Mouse (Mus musculus): ENCODE data around the gene Trim34b.
"Not testable (repeated sequence)": the region's sequence is repeated elsewhere in the genome, so short reads cannot be mapped to it uniquely, and the experiment has no call there.

The Trim34b gene

DNA sequence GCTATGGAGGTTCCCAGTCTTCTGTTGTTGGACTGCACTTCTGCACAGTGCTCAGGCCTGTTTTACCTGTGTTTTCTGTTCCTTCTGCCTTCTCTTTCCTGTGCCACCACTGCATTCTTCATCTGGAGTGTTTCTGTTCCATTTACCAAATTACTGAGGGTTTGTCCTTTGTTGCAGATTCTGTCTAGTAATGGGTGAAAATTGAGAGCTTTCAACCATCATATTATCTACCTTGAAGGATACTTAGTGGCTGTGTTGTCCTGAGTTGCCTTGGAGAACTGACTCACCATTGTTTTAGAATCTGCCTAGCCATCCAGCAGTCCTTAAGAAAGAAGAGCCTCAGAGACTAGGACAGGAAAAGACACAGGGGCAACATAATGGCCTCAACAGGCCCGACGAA is at the start of gene Trim34b:
TSS of gene Trim34b (plus strand) at position 301 of the 400 bp plus-strand sequence.
- not testable (repeated sequence) for DNase-seq

DNA sequence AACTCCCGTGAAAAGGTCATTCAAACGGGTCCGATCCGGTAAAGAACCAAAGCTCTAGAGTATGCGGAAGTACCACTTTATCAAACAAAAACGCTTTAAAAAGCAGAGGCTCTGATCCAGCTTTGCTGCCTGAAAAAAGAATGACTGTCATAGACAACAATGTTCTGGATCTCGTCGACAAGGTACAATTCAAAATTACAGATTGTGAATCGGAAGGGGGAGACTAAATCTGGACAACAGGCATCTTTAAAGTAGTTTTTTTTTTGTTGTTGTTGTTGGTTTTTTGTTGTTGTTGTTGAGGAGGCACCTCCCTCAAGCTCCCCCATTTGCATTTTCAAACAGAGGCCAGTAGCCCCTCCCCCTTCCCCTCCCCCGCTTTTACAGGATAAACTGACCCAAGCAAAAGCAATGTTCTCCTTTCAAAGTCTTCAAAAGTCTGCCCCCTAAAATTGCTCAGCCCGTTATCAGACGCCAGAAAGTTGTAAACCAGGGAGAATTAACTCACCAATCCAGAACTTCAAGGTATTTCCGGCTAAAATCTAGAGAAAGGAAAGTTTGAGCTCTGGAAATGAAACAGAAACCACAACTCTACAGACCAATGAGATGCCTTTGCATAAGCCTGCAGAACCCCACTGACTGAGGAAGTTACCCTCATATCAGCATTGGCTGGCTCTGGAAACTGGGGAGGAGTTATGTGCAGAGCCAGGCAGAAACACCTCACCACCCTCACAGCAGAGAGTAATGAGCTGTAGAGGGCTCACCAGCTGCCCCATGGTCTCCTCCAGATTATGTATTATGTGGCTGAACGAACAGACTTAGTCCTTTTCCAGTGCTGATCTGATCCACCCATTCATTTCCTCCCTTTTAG is 41.5 kb upstream of the Trim34b start, which contains the start of gene Trim5:
TSS of gene Trim5 (minus strand) at position 519 of the 868 bp plus-strand sequence.
- peak; percentile 8 for DNase-seq

DNA sequence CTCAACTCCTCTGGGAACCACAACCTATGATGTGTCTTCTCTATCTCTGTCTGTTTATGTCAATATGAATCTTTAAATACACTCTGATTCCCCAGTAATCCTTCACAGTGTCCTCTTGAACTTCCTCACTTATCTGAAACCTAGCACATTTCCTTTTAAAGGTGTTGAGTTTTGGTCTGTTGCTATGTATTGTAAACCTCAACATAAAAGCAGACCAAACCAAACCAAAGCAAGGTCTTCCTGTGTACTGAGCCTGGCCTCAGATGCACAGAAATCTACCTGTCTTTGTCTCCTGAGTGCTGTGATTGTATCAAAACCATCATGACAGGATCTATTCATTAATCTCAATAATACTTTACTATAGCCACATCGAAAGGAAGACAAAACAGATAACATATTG is 38.6 kb upstream of the Trim34b start:
- DNase-seq, result no peak

DNA sequence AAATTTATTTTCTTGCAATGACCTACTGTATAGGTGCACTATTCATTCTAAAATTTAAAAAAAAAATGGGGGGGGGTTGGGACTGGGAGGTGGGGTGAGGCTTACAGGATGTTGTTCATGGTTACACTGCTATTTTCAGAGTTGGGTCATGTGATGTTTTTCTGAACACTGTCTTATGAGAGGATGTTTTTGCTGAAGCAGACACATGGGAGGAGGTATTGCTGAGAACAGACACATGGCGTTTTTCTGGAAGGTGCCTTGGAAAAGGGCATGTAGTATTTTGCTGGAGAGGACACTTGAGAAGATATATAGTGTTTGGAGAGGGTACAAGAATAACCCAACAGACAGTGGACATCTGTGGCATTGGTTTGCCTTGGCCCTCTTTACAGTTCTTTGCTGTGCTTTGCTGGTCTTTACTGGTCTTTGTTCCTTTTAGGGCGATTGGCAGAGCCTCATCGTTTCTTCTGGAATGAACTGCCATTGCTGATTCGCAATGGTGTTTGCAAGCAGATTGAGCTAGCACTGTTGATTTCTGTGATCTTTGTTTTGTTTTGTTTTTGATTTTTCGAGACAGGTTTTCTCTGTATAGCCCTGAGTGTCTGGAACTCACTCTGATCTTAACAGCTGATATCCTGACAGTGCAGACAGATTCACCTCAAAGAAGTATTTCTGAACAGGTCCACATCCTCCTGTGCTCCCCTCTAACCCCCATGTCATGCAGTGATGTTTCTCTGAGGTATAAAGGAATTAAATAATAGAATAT is 37.5 kb upstream of the Trim34b start:
- DNase-seq, result no peak

DNA sequence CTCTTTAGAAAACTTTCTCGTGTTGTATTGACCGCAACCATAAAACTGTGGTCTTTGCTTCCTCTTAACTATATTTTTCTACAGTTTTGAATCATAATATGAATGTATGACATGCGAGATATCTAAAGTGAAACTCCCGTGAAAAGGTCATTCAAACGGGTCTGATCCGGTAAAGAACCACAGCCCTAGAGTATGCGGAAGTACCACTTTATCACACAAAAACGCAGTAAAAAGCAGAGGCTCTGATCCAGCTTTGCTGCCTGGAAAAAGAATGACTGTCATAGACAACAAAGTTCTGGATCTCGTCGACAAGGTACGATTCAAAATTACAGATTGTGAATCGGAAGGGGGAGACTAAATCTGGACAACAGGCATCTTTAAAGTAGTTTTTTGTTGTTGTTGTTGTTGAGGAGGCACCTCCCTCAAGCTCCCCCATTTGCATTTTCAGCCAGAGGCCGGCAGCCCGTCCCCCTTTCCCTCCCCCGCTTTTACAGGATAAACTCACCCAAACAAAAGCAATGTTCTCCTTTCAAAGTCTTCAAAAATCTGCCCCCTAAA is 14.4 kb upstream of the Trim34b start:
- DNase-seq, result peak; percentile 15

DNA sequence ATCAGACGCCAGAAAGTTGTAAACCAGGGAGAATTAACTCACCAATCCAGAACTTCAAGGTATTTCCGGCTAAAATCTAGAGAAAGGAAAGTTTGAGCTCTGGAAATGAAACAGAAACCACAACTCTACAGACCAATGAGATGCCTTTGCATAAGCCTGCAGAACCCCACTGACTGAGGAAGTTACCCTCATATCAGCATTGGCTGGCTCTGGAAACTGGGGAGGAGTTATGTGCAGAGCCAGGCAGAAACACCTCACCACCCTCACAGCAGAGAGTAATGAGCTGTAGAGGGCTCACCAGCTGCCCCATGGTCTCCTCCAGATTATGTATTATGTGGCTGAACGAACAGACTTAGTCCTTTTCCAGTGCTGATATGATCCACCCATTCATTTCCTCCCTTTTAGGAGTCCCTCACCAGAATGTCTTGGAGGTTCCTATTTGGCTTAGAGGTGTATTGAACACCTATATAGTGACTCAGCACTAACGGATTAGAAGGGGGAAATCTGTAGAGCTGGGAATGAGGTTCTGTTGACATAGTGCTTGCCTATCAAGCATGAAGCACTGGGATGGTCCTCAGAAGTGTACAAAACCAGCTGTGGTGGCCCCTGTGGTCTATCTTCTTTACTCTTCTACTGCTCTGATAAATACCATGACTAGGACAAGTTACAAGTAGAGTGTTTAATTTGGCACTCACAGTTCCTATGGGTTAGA is 13.7 kb upstream of the Trim34b start, which contains the start of gene Trim12a:
TSS of gene Trim12a (minus strand) at position 98 of the 712 bp plus-strand sequence.
- DNase-seq, result not testable (repeated sequence)

DNA sequence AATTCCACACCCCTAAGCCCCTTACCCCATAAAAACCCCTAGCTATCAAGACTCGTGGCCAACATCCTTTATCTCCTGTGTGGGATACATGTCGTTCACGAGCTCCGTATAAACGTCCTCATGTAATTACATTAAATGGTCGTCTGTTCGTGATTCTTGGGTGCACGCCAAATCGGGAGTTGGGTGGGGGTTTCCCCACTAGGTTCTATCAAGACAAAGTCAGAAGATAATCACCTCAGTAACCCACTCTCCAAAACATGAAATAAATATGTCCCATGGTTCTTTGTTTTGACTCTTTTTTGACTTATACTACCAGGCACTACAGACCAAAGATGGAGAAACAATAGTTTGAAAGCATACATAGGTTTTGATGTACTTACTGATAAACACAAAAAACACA is 7.2 kb upstream of the Trim34b start:
- DNase-seq, result no peak

DNA sequence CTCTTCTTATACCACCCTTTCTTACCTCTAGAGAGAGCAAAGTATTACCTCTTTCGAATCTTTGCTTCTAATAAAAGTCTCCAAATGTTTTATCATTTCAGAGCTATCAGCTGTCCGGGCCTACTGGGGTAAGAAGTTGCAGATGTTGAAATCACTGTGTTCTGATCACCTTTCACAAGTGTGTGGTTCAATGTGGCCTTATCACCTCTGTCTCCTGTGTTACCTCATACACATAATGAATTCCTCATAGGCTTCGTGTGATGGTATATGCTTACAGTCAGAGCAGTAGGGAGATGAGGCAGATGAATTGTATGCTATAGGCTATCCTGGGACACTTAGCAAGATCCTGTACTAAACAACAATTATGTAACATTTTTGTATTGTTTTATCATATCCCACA is 6.3 kb downstream of the Trim34b start:
- DNase-seq, result not testable (repeated sequence)

DNA sequence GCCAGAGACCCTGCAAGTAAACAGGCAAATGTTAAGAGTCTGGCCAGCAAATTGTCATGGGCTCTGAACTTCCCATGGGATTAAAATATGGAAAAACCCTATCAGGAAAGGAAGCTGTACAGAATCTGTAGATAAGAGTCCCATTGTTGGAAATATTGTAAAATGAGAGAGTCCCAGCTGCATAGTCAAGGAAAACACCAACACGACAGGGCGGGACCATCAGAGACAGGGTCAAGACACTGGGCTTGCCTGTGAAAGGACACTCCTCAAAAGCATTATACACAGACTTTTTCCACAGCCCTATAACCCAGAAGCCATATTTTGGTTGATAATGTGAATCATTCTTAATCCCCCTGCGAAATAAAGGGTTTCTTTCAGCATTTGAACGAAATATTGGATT is 11.5 kb downstream of the Trim34b start:
- not testable (repeated sequence) for DNase-seq

DNA sequence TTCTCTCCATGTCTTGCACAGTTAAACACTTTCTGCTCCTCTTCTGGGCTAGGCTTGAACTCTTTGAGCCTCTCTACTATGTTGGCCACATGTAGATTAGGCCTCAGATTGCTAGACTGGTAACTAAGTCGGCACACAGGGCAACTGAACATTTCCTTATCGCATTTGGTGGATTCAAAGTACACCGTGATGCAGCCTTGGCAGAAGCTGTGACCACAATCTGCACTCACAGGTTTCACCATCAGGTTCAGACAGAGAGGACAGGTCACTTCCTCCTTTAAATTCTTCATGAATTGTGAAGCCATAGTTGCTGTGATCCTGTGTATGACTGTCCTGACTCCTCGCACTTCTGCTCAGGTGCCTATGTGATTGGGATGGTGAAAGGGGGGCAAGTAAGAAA is 18.8 kb downstream of the Trim34b start:
- DNase-seq, result not testable (repeated sequence)

DNA sequence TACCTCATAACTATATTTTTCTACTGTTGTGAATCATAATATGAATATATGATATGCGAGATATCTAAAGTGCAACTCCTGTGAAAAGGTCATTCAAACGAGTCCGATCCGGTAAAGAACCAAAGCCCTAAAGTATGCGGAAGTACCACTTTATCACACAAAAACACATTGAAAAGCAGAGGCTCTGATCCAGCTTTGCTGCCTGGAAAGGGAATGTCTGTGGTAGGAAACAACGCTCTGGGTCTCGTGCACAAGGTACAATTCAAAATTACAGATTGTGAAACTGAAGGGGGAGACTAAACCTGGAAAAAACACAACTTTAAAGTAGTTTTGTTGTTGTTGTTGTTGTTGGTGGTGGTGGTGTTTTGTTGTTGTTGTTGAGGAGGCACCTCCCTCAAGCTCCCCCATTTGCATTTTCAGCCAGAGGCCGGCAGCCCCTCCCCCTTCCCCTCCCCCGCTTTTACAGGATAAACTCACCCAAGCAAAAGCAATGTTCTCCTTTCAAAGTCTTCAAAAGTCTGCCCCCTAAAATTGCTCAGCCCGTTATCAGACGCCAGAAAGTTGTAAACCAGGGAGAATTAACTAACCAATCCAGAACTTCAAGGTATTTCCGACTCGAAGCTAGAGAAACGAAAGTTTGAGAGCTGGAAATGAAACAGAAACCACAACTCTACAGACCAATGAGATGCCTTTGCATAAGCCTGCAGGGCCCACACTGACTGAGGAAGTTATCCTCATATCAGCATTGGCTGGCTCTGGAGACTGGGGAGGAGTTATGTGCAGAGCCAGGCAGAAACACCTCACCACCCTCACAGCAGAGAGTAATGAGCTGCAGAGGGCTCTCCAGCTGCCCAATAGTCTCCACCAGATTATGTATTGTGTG is 23.7 kb downstream of the Trim34b start, which contains the start of gene Trim12c:
TSS of gene Trim12c (minus strand) at position 646 of the 883 bp plus-strand sequence.
- DNase-seq, result peak; percentile 83

DNA sequence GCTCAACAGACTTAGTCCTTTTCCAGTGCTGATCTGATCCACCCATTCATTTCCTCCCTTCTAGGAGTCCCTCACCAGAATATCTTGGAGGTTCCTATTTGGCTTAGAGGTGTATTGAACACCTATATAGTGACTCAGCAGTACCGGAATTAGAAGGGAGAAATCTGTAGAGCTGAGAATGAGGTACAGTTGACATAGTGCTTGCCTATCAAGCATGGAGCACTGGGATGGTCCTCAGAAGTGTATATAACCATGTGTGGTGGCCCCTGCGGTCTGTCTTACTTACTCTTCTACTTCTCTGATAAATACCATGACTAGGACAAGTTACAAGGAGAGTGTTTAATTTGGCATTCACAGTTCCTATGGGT is 24.3 kb downstream of the Trim34b start:
- DNase-seq, result no peak

DNA sequence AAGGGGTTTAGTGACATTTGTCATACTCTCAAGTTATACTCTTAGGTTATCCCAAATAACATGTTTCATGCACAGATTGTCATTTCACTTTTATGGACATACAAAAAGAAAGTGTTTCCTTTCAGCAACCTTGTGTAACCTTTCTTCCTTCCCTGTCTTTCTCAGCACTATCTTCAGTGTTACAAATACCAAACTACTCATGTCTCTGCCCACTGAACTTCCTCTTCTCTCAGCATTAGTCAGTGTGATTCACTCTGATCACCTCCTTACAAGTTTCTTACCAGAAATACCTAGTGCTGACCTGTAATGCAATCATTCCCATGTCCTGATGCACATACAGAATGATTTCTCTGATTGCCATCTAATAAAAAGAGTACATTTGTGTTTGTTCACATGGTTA is 37.1 kb downstream of the Trim34b start:
- DNase-seq, result no peak

DNA sequence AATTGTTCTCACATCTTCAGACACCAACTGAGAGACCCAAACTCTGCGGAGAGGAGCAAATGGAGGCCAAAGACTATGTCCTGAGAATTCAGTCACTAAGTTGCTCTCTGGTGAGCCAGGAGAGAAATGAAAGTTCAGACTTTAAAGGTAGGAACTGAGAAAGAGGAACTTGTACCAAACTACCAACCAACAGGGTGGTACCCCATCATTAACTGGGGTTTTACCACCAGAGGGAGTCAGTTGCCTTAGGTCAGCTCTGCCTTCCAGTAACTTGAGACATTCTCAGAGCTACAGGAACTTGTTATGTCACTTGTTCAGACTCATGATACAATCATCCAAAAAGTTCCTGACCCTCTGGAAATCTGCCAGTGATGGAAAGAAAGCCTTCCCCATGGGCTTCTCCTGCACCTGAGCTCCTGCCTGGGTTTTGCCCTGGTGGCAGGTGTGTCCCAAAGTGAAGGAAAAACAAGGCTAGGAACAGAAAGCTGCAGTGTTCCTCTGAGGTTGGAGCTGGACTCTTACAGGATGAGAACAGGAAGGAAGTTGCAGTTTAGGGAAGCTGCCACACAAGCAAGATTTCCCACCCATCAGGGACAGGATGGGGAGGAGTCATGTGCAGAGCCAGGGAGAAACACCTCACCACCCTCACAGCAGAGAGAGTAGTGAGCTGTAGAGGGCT is 40.6 kb downstream of the Trim34b start, which contains the start of gene Trim30b:
TSS of gene Trim30b (minus strand) at position 149 of the 679 bp plus-strand sequence.
- DNase-seq, result peak; percentile 25
